Mouse (Mus musculus) heart, adult 18-20 months (tissue): ENCODE results near the gene Hist2h2ab. TPM values are rescaled to one million over a fixed set of nuclear protein-coding genes. Genes with fewer than 3 reads are reported as not detected.
"Not testable (repeated sequence)": the region's sequence is repeated elsewhere in the genome, so short reads cannot be mapped to it uniquely, and the experiment has no call there.

ENCODE experiments used
- DNase-seq, 2 experiments: peaks; one replicate each; pipeline ENCODE4 v3.0.0; 2021 to 2022; ENCODE audit warnings: mixed read lengths in 1 of 2
- total RNA-seq, 2 experiments: library from RNA; stranded (reverse); gene quantifications; 2 replicates each; pipeline ENCODE4 v1.2.3; 2021

Gene Hist2h2ab
- total RNA-seq, 2 experiments from 2014 or later: 1.8 to 1.9 TPM

GRCm38 (mm10) chr3:96237904-96238511 lies 18.3 kb downstream of the Hist2h2ab start:
- no peak for DNase-seq

- DNase-seq: peak; percentile 63 to 69
These were observed 19.5 kb downstream of the Hist2h2ab start, which contains the start of gene Hist2h3c2 for GRCm38 (mm10) chr3:96238954-96239793. Hist2h3c2 (minus strand) TSS chr3:96239127.

GRCm38 (mm10) chr3:96239949-96240798 lies 20.5 kb downstream of the Hist2h2ab start, which contains the start of gene Hist2h2aa2:
Hist2h2aa2 (minus strand) TSS chr3:96240276.
- DNase-seq: peak; percentile 97 to 98

- no peak for DNase-seq
These were observed 21.1 kb downstream of the Hist2h2ab start for GRCm38 (mm10) chr3:96240799-96241197.

GRCm38 (mm10) chr3:96243921-96244572 lies 24.4 kb downstream of the Hist2h2ab start:
- DNase-seq: peak; percentile 39 to 42

GRCm38 (mm10) chr3:96245003-96245886 lies 25.6 kb downstream of the Hist2h2ab start, which contains the start of gene Hist2h2aa1:
Hist2h2aa1 (plus strand) TSS chr3:96245497.
- DNase-seq: peak; percentile 91 to 92

GRCm38 (mm10) chr3:96246018-96246417 lies 26.4 kb downstream of the Hist2h2ab start:
- DNase-seq: not testable (repeated sequence)

GRCm38 (mm10) chr3:96246427-96246856 lies 26.8 kb downstream of the Hist2h2ab start, which contains the start of gene Hist2h3c1:
Hist2h3c1 (plus strand) TSS chr3:96246685.
- not testable (repeated sequence) for DNase-seq

GRCm38 (mm10) chr3:96247356-96248140 lies 27.9 kb downstream of the Hist2h2ab start:
- no peak for DNase-seq

- DNase-seq: no peak
These were observed 28.7 kb downstream of the Hist2h2ab start for GRCm38 (mm10) chr3:96248141-96249033.

GRCm38 (mm10) chr3:96249034-96249345 lies 29.3 kb downstream of the Hist2h2ab start:
- no peak for DNase-seq

GRCm38 (mm10) chr3:96250890-96251289 lies 31.2 kb downstream of the Hist2h2ab start:
- DNase-seq: no peak

GRCm38 (mm10) chr3:96251787-96252186 lies 32.1 kb downstream of the Hist2h2ab start:
- no peak for DNase-seq

GRCm38 (mm10) chr3:96254683-96255355 lies 35.2 kb downstream of the Hist2h2ab start:
- DNase-seq: no peak

- no peak for DNase-seq
These were observed 36.4 kb downstream of the Hist2h2ab start for GRCm38 (mm10) chr3:96255926-96256593.

GRCm38 (mm10) chr3:96257190-96257589 lies 37.5 kb downstream of the Hist2h2ab start:
- DNase-seq: no peak

- no peak for DNase-seq
These were observed 40.6 kb downstream of the Hist2h2ab start for GRCm38 (mm10) chr3:96260220-96260619.

- DNase-seq: no peak
These were observed 42.0 kb downstream of the Hist2h2ab start for GRCm38 (mm10) chr3:96261623-96262022.
